Mouse (Mus musculus): ENCODE results near the gene Dimt1. TPM values are rescaled to one million over a fixed set of nuclear protein-coding genes. Genes with fewer than 3 reads are reported as not detected.

The Dimt1 gene
- total and polyA plus RNA-seq, 3 experiments, result 35.2 to 49.1 TPM; not detected in 1

- TF ChIP-seq TCF12 (IDR thresholded peaks at IDR 0.05; ENCODE audit: low read depth, low read length), result no peak
- TF ChIP-seq RCOR1 (IDR thresholded peaks at IDR 0.05; ENCODE audit: low read depth, low read length), result no peak
- TF ChIP-seq POLR2AphosphoS5 (IDR thresholded peaks at IDR 0.05; ENCODE audit: borderline replicate concordance, low read depth, low read length), result no peak
- no peak for TF ChIP-seq JUND (IDR thresholded peaks at IDR 0.05; ENCODE audit: low read depth, low read length)
- TF ChIP-seq MAFK (IDR thresholded peaks at IDR 0.05; ENCODE audit: borderline replicate concordance, low read depth, low read length), result no peak
- no peak for TF ChIP-seq MEF2A (IDR thresholded peaks at IDR 0.05; ENCODE audit: extremely low read depth, insufficient replicate concordance, low read depth, low read length, poor library complexity, severe bottlenecking)
- TF ChIP-seq UBTF (IDR thresholded peaks at IDR 0.05; ENCODE audit: borderline replicate concordance, insufficient read depth, low read depth, low read length), result no peak
- TF ChIP-seq MAZ (IDR thresholded peaks at IDR 0.05; ENCODE audit: low read depth, low read length), result no peak
- TF ChIP-seq POLR2AphosphoS2 (IDR thresholded peaks at IDR 0.05; ENCODE audit: low read length), result no peak
- no peak for TF ChIP-seq CHD2 (IDR thresholded peaks at IDR 0.05; ENCODE audit: low read length)
- no peak for TF ChIP-seq MXI1 (IDR thresholded peaks at IDR 0.05; ENCODE audit: low read depth, low read length)
- no peak for TF ChIP-seq POLR2A (IDR thresholded peaks at IDR 0.05; ENCODE audit: control insufficient read depth in 1 of 2, insufficient read depth in 1 of 2, low read depth in 1 of 2, low read length in 2 of 2, poor library complexity in 1 of 2)
- TF ChIP-seq NRF1 (IDR thresholded peaks at IDR 0.05; ENCODE audit: insufficient read depth, low read depth, low read length, poor library complexity, severe bottlenecking), result no peak
- TF ChIP-seq ELF1 (IDR thresholded peaks at IDR 0.05; ENCODE audit: low read depth, low read length), result no peak
- TF ChIP-seq ZKSCAN1 (IDR thresholded peaks at IDR 0.05; ENCODE audit: low read depth, low read length), result no peak
- 0 out of 2 replicates have a peak, but pooled peaks have one; percentile 4 for TF ChIP-seq ZNF384 (IDR thresholded peaks at IDR 0.05; ENCODE audit: low read depth, low read length)
- TF ChIP-seq EP300 (IDR thresholded peaks at IDR 0.05; ENCODE audit: low read depth in 1 of 2, low read length in 2 of 2), result no peak
- TF ChIP-seq USF1 (IDR thresholded peaks at IDR 0.05; ENCODE audit: low read depth, low read length), result no peak
- TF ChIP-seq HCFC1 (IDR thresholded peaks at IDR 0.05; ENCODE audit: low read depth, low read length), result no peak
Measured at GRCm38 (mm10) chr13:106941211-106941976, 5.5 kb upstream of the Dimt1 start (continued).

GRCm38 (mm10) chr13:106942721-106943120 lies 4.2 kb upstream of the Dimt1 start:
- DNase-seq (ENCODE audit: low read depth, low spot score), result no peak
- Histone ChIP-seq H3K27me3 (ENCODE audit: control insufficient read depth in 1 of 2, insufficient read depth in 2 of 2, low read length in 2 of 2) (no peaks in the 10 kb centered on the region), H3K79me2 (ENCODE audit: control insufficient read depth, insufficient read depth, low read length, poor library complexity) (peaks cover 8% of the 10 kb centered on the region), H3K4me3 (ENCODE audit: control insufficient read depth in 1 of 2, insufficient read depth in 1 of 2, low read depth in 2 of 2, low read length in 2 of 2) (no peak overlapping the region), H3K4me1 (ENCODE audit: control insufficient read depth in 1 of 2, insufficient read depth in 2 of 2, low read length in 2 of 2) (no peaks in the 10 kb centered on the region), H3K36me3 (ENCODE audit: control insufficient read depth in 1 of 2, insufficient read depth in 2 of 2, low read length in 2 of 2) (peaks cover 0 to 2% of the 10 kb centered on the region in 2 experiments; a peak in 1 of 4 replicates), H3K9ac (ENCODE audit: control insufficient read depth, low read depth, low read length, poor library complexity, severe bottlenecking) (no peak overlapping the region), H3K9me3 (replicated peaks; ENCODE audit: insufficient read depth, low read length) (no peaks in the 10 kb centered on the region), H3K27ac (ENCODE audit: control insufficient read depth, low read depth, low read length) (no peak overlapping the region)
- no peak for TF ChIP-seq E2F4 (IDR thresholded peaks at IDR 0.05; ENCODE audit: borderline replicate concordance, low read depth, low read length)
- TF ChIP-seq ZC3H11A (IDR thresholded peaks at IDR 0.05; ENCODE audit: low read depth, low read length), result no peak
- no peak for TF ChIP-seq RAD21 (IDR thresholded peaks at IDR 0.05; ENCODE audit: low read depth, low read length)
- no peak for TF ChIP-seq MEF2A (IDR thresholded peaks at IDR 0.05; ENCODE audit: extremely low read depth, insufficient replicate concordance, low read depth, low read length, poor library complexity, severe bottlenecking)
- TF ChIP-seq USF2 (IDR thresholded peaks at IDR 0.05; ENCODE audit: borderline replicate concordance in 1 of 2, insufficient read depth in 1 of 2, low read depth in 1 of 2, low read length in 2 of 2), result no peak
- no peak for TF ChIP-seq SMC3 (IDR thresholded peaks at IDR 0.05; ENCODE audit: low read depth, low read length)
- no peak for TF ChIP-seq BHLHE40 (IDR thresholded peaks at IDR 0.05; ENCODE audit: borderline replicate concordance, low read depth, low read length)
- TF ChIP-seq ZMIZ1 (IDR thresholded peaks at IDR 0.05; ENCODE audit: low read depth, low read length), result no peak
- TF ChIP-seq GABPA (IDR thresholded peaks at IDR 0.05; ENCODE audit: low read depth, low read length), result no peak
